Mouse (Mus musculus) layer of hippocampus, postnatal 14 days (tissue): ENCODE results near the gene Itpr1. TPM values are rescaled to one million over a fixed set of nuclear protein-coding genes. Genes with fewer than 3 reads are reported as not detected.

Experiments
- DNase-seq, 2 experiments: peaks; one replicate each; pipeline ENCODE4 v3.0.0; 2021 to 2022; ENCODE audit warnings: low spot score in 2 of 2, mixed read lengths in 1 of 2
- total RNA-seq, 2 experiments: library from RNA; stranded (reverse); gene quantifications; 2 replicates each; pipeline ENCODE4 v1.2.3; 2021

Gene Itpr1
- total RNA-seq, 2 experiments from 2014 or later, result 132 to 141 TPM

GRCm38 (mm10) chr6:108458826-108459225 is 245.9 kb downstream of the Itpr1 start:
- DNase-seq, result no peak

GRCm38 (mm10) chr6:108464308-108464979 is 251.5 kb downstream of the Itpr1 start:
- no peak for DNase-seq

- DNase-seq, result no peak
Measured at GRCm38 (mm10) chr6:108465159-108465558, 252.3 kb downstream of the Itpr1 start.

DNA sequence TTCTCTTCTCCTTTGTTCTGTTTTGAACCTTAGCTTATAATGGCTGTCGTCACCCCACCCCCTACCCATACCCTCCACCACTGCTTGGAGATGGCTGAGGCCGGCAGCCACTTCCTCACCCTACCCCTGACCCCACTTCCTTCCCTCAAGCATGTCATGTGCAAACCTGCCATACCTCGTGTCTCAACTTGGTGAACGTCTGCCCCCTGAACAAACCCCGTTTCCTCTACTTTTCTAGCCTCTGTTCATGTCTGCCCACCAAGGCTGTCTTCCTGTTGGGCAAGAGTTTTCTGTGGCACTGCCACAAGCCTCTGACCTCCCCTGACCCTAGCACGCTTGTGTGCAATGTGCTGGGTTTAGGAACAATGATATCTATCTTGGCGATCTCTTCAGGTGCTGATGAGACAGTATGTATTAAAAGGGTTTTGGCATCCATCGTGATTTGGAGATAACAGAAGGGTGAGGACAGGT is 253.2 kb downstream of the Itpr1 start:
- DNase-seq, result no peak

- no peak for DNase-seq
Measured at GRCm38 (mm10) chr6:108467597-108467996, 254.7 kb downstream of the Itpr1 start.

- no peak for DNase-seq
Measured at GRCm38 (mm10) chr6:108468226-108468825, 255.4 kb downstream of the Itpr1 start.

DNA sequence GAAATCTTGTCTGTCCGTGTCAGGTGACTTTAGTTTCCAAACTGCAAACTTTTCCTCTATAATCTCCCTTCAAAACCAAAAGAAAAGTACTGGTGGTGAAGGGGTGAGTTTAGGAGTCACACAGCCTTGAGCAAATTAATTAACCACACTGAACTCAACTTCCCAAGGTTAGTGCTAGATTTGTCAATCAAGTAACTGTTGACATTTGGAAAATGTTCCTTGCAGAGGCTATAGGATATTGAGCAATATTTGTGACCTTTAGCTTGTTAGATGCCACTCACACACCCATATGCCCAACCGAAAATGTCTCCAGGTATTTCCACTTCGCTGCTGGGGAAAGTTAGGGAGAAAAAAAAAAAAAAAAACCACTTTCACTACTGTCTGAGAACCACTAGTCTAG is 259.0 kb downstream of the Itpr1 start:
- DNase-seq, result no peak

- DNase-seq, result no peak
Measured at GRCm38 (mm10) chr6:108472748-108473147, 259.9 kb downstream of the Itpr1 start.

GRCm38 (mm10) chr6:108476797-108477235 is 263.9 kb downstream of the Itpr1 start:
- no peak for DNase-seq

- no peak for DNase-seq
Measured at GRCm38 (mm10) chr6:108477602-108478001, 264.7 kb downstream of the Itpr1 start.

GRCm38 (mm10) chr6:108481190-108481589 is 268.3 kb downstream of the Itpr1 start:
- no peak for DNase-seq

GRCm38 (mm10) chr6:108482464-108482863 is 269.6 kb downstream of the Itpr1 start:
- no peak for DNase-seq

GRCm38 (mm10) chr6:108486212-108486992 is 273.5 kb downstream of the Itpr1 start:
- no peak for DNase-seq

DNA sequence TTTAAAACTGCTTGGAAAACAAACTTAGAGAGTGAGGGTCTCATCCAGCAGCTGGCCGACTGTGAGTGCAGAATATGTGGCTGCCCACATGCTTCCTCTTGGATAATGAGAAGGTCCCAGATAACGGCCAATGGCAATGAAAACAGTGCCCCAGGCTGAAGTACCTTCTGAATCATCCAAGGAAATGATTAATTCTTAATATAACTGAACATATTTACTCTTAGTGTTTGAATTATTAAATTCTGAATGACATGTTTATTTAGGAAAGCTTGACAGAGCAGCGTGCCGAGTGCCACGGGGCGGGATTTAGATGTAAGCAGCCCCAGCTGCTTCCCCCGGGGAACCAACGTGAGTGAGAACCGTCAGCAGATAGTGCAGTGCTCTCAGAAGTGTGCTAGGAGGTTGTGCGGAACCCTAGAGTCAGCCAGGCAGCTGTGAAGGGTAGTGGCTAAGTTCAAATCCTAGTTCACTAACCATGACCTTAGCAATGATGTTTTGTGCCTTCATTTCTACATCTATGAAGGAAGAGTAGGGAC is 274.5 kb downstream of the Itpr1 start:
- DNase-seq, result no peak

GRCm38 (mm10) chr6:108488250-108488649 is 275.4 kb downstream of the Itpr1 start:
- DNase-seq, result no peak

GRCm38 (mm10) chr6:108491969-108492368 is 279.1 kb downstream of the Itpr1 start:
- DNase-seq, result no peak

DNA sequence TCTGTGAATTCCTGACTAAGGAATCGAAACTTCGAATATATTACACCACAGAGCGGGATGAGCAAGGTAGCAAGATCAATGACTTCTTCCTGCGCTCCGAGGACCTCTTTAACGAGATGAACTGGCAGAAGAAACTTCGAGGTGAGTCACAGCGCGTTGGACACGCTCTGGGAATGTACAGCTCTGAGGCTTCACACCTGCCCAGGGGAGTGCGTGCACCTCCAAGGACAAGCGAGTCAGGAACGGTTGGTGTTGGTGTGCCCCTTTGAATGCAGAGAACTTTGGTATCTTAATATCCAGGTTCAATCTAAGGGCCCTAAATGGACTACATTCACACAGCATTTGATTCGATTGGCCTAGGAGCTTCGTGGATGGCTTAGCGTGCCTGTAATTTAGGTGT is 280.9 kb downstream of the Itpr1 start:
- DNase-seq, result no peak

GRCm38 (mm10) chr6:108494185-108494804 is 281.4 kb downstream of the Itpr1 start:
- no peak for DNase-seq

- DNase-seq, result no peak
Measured at GRCm38 (mm10) chr6:108494994-108495393, 282.1 kb downstream of the Itpr1 start.

GRCm38 (mm10) chr6:108498070-108498469 is 285.2 kb downstream of the Itpr1 start:
- no peak for DNase-seq

- no peak for DNase-seq
Measured at GRCm38 (mm10) chr6:108503651-108504050, 290.8 kb downstream of the Itpr1 start.
